Mouse (Mus musculus) ES-E14 (cell line): ENCODE results near the gene Abl1.

Experiments used
- CHD2 ChIP-seq: IDR thresholded peaks from 2 replicates; pipeline ENCODE4 v1.6.1; 2014; ENCODE audit warnings: mild to moderate bottlenecking, low read depth, low read length, inconsistent platforms
- HCFC1 ChIP-seq: IDR thresholded peaks from 2 replicates; pipeline ENCODE4 v1.6.1; 2012; ENCODE audit warnings: low read length, inconsistent platforms, borderline replicate concordance; ENCODE audit not compliant: insufficient read depth
- MAFK ChIP-seq: IDR thresholded peaks from 2 replicates; pipeline ENCODE4 v1.6.1; 2014; ENCODE audit warnings: mild to moderate bottlenecking, low read depth, low read length, inconsistent platforms; ENCODE audit not compliant: insufficient read depth
- ZC3H11A ChIP-seq: IDR thresholded peaks from 2 replicates; pipeline ENCODE4 v1.6.1; 2012; ENCODE audit warnings: low read depth, mild to moderate bottlenecking, inconsistent platforms, low read length, borderline replicate concordance

DNA sequence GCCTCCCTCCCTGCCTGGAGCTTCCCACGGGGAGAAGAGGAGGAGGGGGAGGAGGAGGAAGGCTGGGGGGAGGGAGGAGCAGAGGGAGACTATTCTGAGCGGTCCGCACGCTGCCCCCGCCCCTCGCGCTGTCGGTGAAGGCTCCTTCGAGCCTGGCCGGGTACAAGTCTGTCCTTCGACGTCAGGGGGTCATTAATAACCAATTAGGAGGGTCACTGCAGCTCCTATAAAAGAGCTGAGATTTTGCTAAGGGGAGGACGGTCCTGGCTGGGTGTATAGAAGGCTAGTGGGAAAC, 48.8 kb upstream of the Abl1 start:
- TF ChIP-seq ZC3H11A (no peak), MAFK (no peak), HCFC1 (no peak), CHD2 (no peak)
